Mouse (Mus musculus) ES-Bruce4 (cell line): ENCODE data around the gene Hsd17b14.

Experiments used
- CTCF ChIP-seq: IDR thresholded peaks from one replicate; pipeline ENCODE4 v1.8.1; 2011; ENCODE audit warnings: low read depth, low read length
- POLR2A ChIP-seq: IDR thresholded peaks from one replicate; pipeline ENCODE4 v1.8.1; 2011; ENCODE audit warnings: low read length; ENCODE audit not compliant: insufficient read depth

DNA sequence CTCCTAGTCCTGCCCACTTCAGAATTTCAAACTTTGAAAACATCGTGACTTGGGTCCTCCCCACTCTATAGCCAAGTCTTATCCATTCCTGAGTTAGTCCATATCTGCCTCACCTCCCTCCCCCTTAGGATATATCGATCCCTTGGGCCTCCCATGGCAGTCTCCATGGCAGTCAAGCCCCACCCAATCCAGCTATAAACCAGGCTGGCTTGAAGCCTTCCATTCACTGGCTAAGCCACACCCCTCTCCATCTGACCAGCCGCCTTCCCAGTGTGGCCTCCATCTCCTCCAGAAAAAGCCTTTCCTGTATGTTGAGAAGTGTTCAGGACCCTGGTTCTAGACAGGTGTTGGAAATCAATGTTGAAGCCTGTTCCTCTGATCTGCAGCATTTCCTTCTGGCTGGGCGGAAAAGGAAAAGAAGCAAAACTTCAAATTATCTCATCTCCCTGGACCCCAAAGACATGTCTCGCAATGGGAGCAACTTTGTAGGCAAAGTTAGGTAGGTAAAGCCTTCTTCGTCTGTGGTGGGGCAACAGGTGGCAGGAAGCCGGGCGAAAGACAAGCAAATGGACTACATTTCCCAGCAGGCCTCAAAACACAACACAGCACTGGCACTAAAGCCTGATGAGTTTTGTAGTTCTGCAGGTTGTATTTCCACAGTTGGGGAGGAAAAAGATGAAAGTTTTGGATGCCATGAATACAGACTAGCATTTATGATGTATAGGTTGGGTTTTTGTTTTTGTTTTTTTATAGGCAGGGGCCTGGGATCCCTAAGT, 35.2 kb upstream of the Hsd17b14 start:
- TF ChIP-seq CTCF (no peak), POLR2A (no peak)
